Mouse (Mus musculus): ENCODE measurements at regions not wholly inside any gene's neighbourhood (a gene's known extent, or its start where the extent isn't known, plus 50 kb on each side); places are given as distances from the start of the nearest gene placed in this dataset.

- no peak for DNase-seq
- TF ChIP-seq CTCF (IDR thresholded peaks at IDR 0.05), result no peak
- intact Hi-C loops (cut with DNase I), result no loop called here
- H3K27ac ChIP-seq, result no peak overlapping the region
- H3K4me3 ChIP-seq, result no peak overlapping the region
Observed at GRCm38 (mm10) chr9:82484341-82484740, 345.0 kb upstream of the Irak1bp1 start.

GRCm38 (mm10) chr9:82493440-82493839, 335.9 kb upstream of the Irak1bp1 start:
- TF ChIP-seq CTCF (IDR thresholded peaks at IDR 0.05), result no peak
- intact Hi-C loops (cut with DNase I), result no loop called here
- Histone ChIP-seq H3K27ac (no peak overlapping the region), H3K4me3 (no peak overlapping the region)
- DNase-seq, result no peak

- H3K27ac ChIP-seq, result no peak overlapping the region
- no peak for DNase-seq
- intact Hi-C loops (cut with DNase I), result no loop called here
- H3K4me3 ChIP-seq, result no peak overlapping the region
- no peak for TF ChIP-seq CTCF (IDR thresholded peaks at IDR 0.05)
Observed at GRCm38 (mm10) chr9:82510014-82510413, 319.3 kb upstream of the Irak1bp1 start.

GRCm38 (mm10) chr9:82518993-82519392, 310.3 kb upstream of the Irak1bp1 start:
- no peak for DNase-seq
- TF ChIP-seq CTCF (IDR thresholded peaks at IDR 0.05), result no peak
- intact Hi-C loops (cut with DNase I), result no loop called here
- Histone ChIP-seq H3K27ac (no peak overlapping the region), H3K4me3 (no peak overlapping the region)

GRCm38 (mm10) chr9:82527867-82528385, 301.4 kb upstream of the Irak1bp1 start:
- no peak for TF ChIP-seq CTCF (IDR thresholded peaks at IDR 0.05)
- no peak for DNase-seq
- intact Hi-C loops (cut with DNase I), result no loop called here
- H3K27ac ChIP-seq, result no peak overlapping the region
- no peak overlapping the region for H3K4me3 ChIP-seq

- intact Hi-C loops (cut with DNase I), result no loop called here
- Histone ChIP-seq H3K4me3 (no peak overlapping the region), H3K27ac (no peak overlapping the region)
- no peak for TF ChIP-seq CTCF (IDR thresholded peaks at IDR 0.05)
- DNase-seq, result no peak
Observed at GRCm38 (mm10) chr9:82552726-82553125, 276.6 kb upstream of the Irak1bp1 start.

GRCm38 (mm10) chr9:82553213-82553612, 276.1 kb upstream of the Irak1bp1 start:
- DNase-seq, result no peak
- H3K27ac ChIP-seq, result no peak overlapping the region
- no peak for TF ChIP-seq CTCF (IDR thresholded peaks at IDR 0.05)
- intact Hi-C loops (cut with DNase I), result no loop called here
- H3K4me3 ChIP-seq, result no peak overlapping the region

GRCm38 (mm10) chr9:82562551-82563465, 266.5 kb upstream of the Irak1bp1 start:
- no peak for DNase-seq
- Histone ChIP-seq H3K4me3 (no peak overlapping the region), H3K27ac (no peak overlapping the region)
- intact Hi-C loops (cut with DNase I), result no loop called here
- TF ChIP-seq CTCF (IDR thresholded peaks at IDR 0.05), result no peak

GRCm38 (mm10) chr9:82581373-82582018, 247.8 kb upstream of the Irak1bp1 start:
- no peak for DNase-seq
- H3K4me3 ChIP-seq, result no peak overlapping the region
- no peak for TF ChIP-seq CTCF (IDR thresholded peaks at IDR 0.05)
- H3K27ac ChIP-seq, result no peak overlapping the region
- intact Hi-C loops (cut with DNase I), result no loop called here

GRCm38 (mm10) chr9:82609111-82609510, 220.2 kb upstream of the Irak1bp1 start:
- Histone ChIP-seq H3K27ac (no peak overlapping the region), H3K4me3 (no peak overlapping the region)
- no peak for TF ChIP-seq CTCF (IDR thresholded peaks at IDR 0.05)
- intact Hi-C loops (cut with DNase I), result no loop called here
- DNase-seq, result no peak

- H3K4me3 ChIP-seq, result no peak overlapping the region
- TF ChIP-seq CTCF (IDR thresholded peaks at IDR 0.05), result no peak
- no peak for DNase-seq
- intact Hi-C loops (cut with DNase I), result no loop called here
- no peak overlapping the region for H3K27ac ChIP-seq
Observed at GRCm38 (mm10) chr9:82609946-82610345, 219.4 kb upstream of the Irak1bp1 start.

GRCm38 (mm10) chr9:82612526-82612925, 216.8 kb upstream of the Irak1bp1 start:
- H3K27ac ChIP-seq, result no peak overlapping the region
- H3K4me3 ChIP-seq, result no peak overlapping the region
- intact Hi-C loops (cut with DNase I), result no loop called here
- DNase-seq, result no peak
- TF ChIP-seq CTCF (IDR thresholded peaks at IDR 0.05), result no peak

- Histone ChIP-seq H3K4me3 (no peak overlapping the region), H3K27ac (no peak overlapping the region)
- intact Hi-C loops (cut with DNase I), result no loop called here
- no peak for DNase-seq
- no peak for TF ChIP-seq CTCF (IDR thresholded peaks at IDR 0.05)
Observed at GRCm38 (mm10) chr9:82632411-82632810, 196.9 kb upstream of the Irak1bp1 start.
